ENCODE assay signal across 33 mouse cellular contexts in the genomic region with DNA sequence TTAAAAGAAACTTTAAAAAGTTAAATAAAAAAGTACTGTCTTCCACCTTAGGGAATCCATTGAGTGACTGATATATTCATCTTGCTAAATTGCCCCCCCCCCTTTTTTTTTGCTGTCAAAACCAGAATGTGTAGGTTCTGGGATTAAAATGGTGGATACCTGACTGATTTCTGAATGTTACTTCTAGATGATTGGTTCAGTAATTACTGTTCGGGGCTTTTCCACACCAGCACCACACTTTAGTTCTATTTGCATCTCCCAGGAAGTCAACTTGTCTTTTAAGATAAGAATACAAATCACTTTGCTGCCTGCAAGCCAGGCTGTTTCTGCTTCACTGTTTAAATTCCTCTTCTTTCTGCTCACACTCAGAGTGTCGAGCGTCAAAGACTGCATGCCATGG. TPM values are rescaled to one million over a fixed set of nuclear protein-coding genes. Genes with fewer than 3 reads are reported as not detected.
DNase-seq lines count a peak whose midpoint lies in the region; ATAC-seq and TF ChIP-seq lines count a peak whose summit lies in the region.
"Had no signal": no experiment of that assay in that cellular context is flagged by ENCODE, and none has a peak within 500 bp of the region (broad histone marks: within the 10 kb centered on the region; RNA-seq: fewer than 3 reads in every experiment).

No protein-coding gene starts in this region.

- TF ChIP-seq CTCF in thymus, adult 2 months (IDR thresholded peaks at IDR 0.05; ENCODE audit: borderline replicate concordance, control insufficient read depth, extremely low read depth, insufficient read depth, low read length, poor library complexity), result no peak
- TF ChIP-seq CTCF in gastrocnemius, adult 2 months (IDR thresholded peaks at IDR 0.05), result no peak

- H3K27ac ChIP-seq in thymus, adult 2 months (ENCODE audit: control insufficient read depth, insufficient read depth, low read length), result no peak overlapping the region
- no peak overlapping the region for H3K27ac ChIP-seq in gastrocnemius, adult 2 months
- H3K27ac ChIP-seq: embryonic facial prominence, embryonic 13.5 days; embryonic facial prominence, embryonic 15.5 days; forebrain, embryonic 10.5 days; forebrain, embryonic 12.5 days had no signal

- no peak overlapping the region for H3K4me3 ChIP-seq in thymus, adult 2 months (ENCODE audit: control insufficient read depth, insufficient read depth, low read length)
- no peak overlapping the region for H3K4me3 ChIP-seq in gastrocnemius, adult 2 months
- H3K4me3 ChIP-seq: embryonic facial prominence, embryonic 13.5 days; embryonic facial prominence, embryonic 15.5 days; erythroblast, embryonic 14.5 days; forebrain, embryonic 10.5 days; forebrain, embryonic 12.5 days had no signal

- 44% methylated on average over 3 of the region's 3 CpGs for whole genome bisulfite sequencing in thymus, adult 2 months

- no peak for TF ChIP-seq POLR2A in thymus, adult 2 months (IDR thresholded peaks at IDR 0.05; ENCODE audit: control insufficient read depth, extremely low read depth, insufficient read depth, low read length, poor library complexity)

- ATAC-seq in CD4-positive, CD25-positive, alpha-beta regulatory T cell, adult 4 months, result peak; percentile 50
- ATAC-seq in activated CD4-positive, CD25-positive, alpha-beta regulatory T cell, adult 4 months, result peak; percentile 50
- ATAC-seq in inflammation-experienced regulatory T-cells, adult 6 months, result peak; percentile 51
- no peak for ATAC-seq in megakaryocyte progenitor cell, adult 5-6 weeks (replicated peaks; ENCODE audit: poor library complexity)
- ATAC-seq: forebrain, embryonic 14.5 days; forebrain, postnatal 0 days; Patski had no signal

- intact Hi-C loops in gastrocnemius, adult 2 months (cut with DNase I), result no loop called here

- H3K4me1 ChIP-seq in thymus, adult 2 months (replicated peaks; ENCODE audit: control insufficient read depth, insufficient read depth, low read length), result peaks cover 6% of the 10 kb centered on the region
- H3K4me1 ChIP-seq: embryonic facial prominence, embryonic 13.5 days; embryonic facial prominence, embryonic 15.5 days; forebrain, embryonic 10.5 days; forebrain, embryonic 12.5 days had no signal

- no peaks in the 10 kb centered on the region for H3K27me3 ChIP-seq in thymus, adult 2 months (ENCODE audit: control insufficient read depth, insufficient read depth, low read length)
- H3K27me3 ChIP-seq: embryonic facial prominence, embryonic 13.5 days; embryonic facial prominence, embryonic 15.5 days; forebrain, embryonic 12.5 days; Patski had no signal

- peak; percentile 40 for DNase-seq in CD4-positive, CD25-positive, alpha-beta regulatory T cell, adult 2 months (ENCODE audit: low read depth, low spot score)
- no peak for DNase-seq in thymus, adult 2 months
- no peak for DNase-seq in gastrocnemius, adult 2 months
- no peak for DNase-seq in layer of hippocampus, adult 9-10 months (ENCODE audit: low spot score)
- DNase-seq: adrenal gland, adult 2 months; adrenal gland, postnatal 10 days; adrenal gland, postnatal 25 days; cerebellum, adult 11 months; cerebellum, adult 18-20 months; cerebellum, adult 8-10 months; cerebellum, adult 9-11 months; cerebellum, postnatal 14 days; cerebellum, postnatal 36 days; embryo, embryonic 11 days; forebrain, postnatal 0 days had no signal

- H3K36me3 ChIP-seq in thymus, adult 2 months (ENCODE audit: control insufficient read depth, insufficient read depth, low read length), result no peaks in the 10 kb centered on the region
- H3K36me3 ChIP-seq: embryonic facial prominence, embryonic 13.5 days; embryonic facial prominence, embryonic 15.5 days; forebrain, embryonic 10.5 days; forebrain, embryonic 12.5 days; G1E had no signal

RNA-seq across cellular contexts. Expression of gene Retnlb, which starts 18.4 kb away (rescaled TPM):
- not detected for polyA plus RNA-seq in CD4-positive, CD25-positive, alpha-beta regulatory T cell, adult 4 months (2017; shearing (Covaris generic))
- not detected for polyA plus RNA-seq in activated CD4-positive, CD25-positive, alpha-beta regulatory T cell, adult 4 months (2017; shearing (Covaris generic))
- not detected for polyA plus RNA-seq in inflammation-experienced regulatory T-cells, adult 6 months (2017; shearing (Covaris generic))
- 0.36 and 0.43 TPM in 2 replicates for polyA plus RNA-seq in thymus, adult 2 months (2012; rRNA removed)
- not detected for total RNA-seq in gastrocnemius, adult 2 months (2021)
- not detected in 2 replicates for total RNA-seq in megakaryocyte progenitor cell, adult 5-6 weeks (2015)
- not detected in 2 replicates for total RNA-seq in megakaryocyte progenitor cell, adult 5-6 weeks (2017)
- total RNA-seq: adrenal gland, adult 2 months; adrenal gland, postnatal 10 days; adrenal gland, postnatal 25 days; adrenal gland, postnatal 4 days; common myeloid progenitor, adult 5-6 weeks; forebrain, postnatal 0 days; G1E had no signal
- polyA plus RNA-seq: adrenal gland, adult 2 months; brain, embryonic 14.5 days; C2C12; embryonic facial prominence, embryonic 11.5 days; embryonic facial prominence, embryonic 13.5 days; embryonic facial prominence, embryonic 15.5 days; erythroblast, embryonic 14.5 days; forebrain, embryonic 10.5 days; forebrain, embryonic 12.5 days; forebrain, embryonic 14.5 days; forebrain, postnatal 0 days; frontal cortex, adult 2 months; G1E; Patski had no signal

RNA-seq across cellular contexts. Expression of gene Trat1, which starts 26.5 kb away (rescaled TPM):
- polyA plus RNA-seq in CD4-positive, CD25-positive, alpha-beta regulatory T cell, adult 4 months (2017; shearing (Covaris generic)), result 100 to 1,000 TPM; 122 to 148 TPM
- 100 to 1,000 TPM; 131 to 161 TPM for polyA plus RNA-seq in activated CD4-positive, CD25-positive, alpha-beta regulatory T cell, adult 4 months (2017; shearing (Covaris generic))
- polyA plus RNA-seq in inflammation-experienced regulatory T-cells, adult 6 months (2017; shearing (Covaris generic)), result 100 to 1,000 TPM in 1 of 3 experiments, 10 to 100 TPM in 2; 64.3 to 111 (median 96.4) TPM
- 25.5 and 34.4 TPM in 2 replicates for polyA plus RNA-seq in thymus, adult 2 months (2012; rRNA removed)
- not detected for total RNA-seq in gastrocnemius, adult 2 months (2021)
- not detected in 2 replicates for total RNA-seq in megakaryocyte progenitor cell, adult 5-6 weeks (2015)
- 0.14 and 0.54 TPM in 2 replicates for total RNA-seq in megakaryocyte progenitor cell, adult 5-6 weeks (2017)
- total RNA-seq: adrenal gland, adult 2 months; adrenal gland, postnatal 4 days had no signal
- polyA plus RNA-seq: adrenal gland, adult 2 months; C2C12; embryonic facial prominence, embryonic 11.5 days; embryonic facial prominence, embryonic 13.5 days; embryonic facial prominence, embryonic 15.5 days; erythroblast, embryonic 14.5 days; forebrain, embryonic 10.5 days; forebrain, embryonic 14.5 days; forebrain, postnatal 0 days; G1E; Patski had no signal

RNA-seq across cellular contexts. Expression of gene Retnla, which starts 44.1 kb away (rescaled TPM):
- polyA plus RNA-seq in CD4-positive, CD25-positive, alpha-beta regulatory T cell, adult 4 months (2017; shearing (Covaris generic)), result not detected
- not detected for polyA plus RNA-seq in activated CD4-positive, CD25-positive, alpha-beta regulatory T cell, adult 4 months (2017; shearing (Covaris generic))
- not detected for polyA plus RNA-seq in inflammation-experienced regulatory T-cells, adult 6 months (2017; shearing (Covaris generic))
- polyA plus RNA-seq in thymus, adult 2 months (2012; rRNA removed), result 32.0 and 56.9 TPM in 2 replicates
- total RNA-seq in gastrocnemius, adult 2 months (2021), result 1 to 10 TPM; 2.8 to 8.4 TPM
- not detected in 2 replicates for total RNA-seq in megakaryocyte progenitor cell, adult 5-6 weeks (2015)
- not detected in 2 replicates for total RNA-seq in megakaryocyte progenitor cell, adult 5-6 weeks (2017)
- total RNA-seq: common myeloid progenitor, adult 5-6 weeks; forebrain, postnatal 0 days; G1E had no signal
- polyA plus RNA-seq: brain, embryonic 14.5 days; C2C12; embryonic facial prominence, embryonic 11.5 days; embryonic facial prominence, embryonic 13.5 days; embryonic facial prominence, embryonic 15.5 days; erythroblast, embryonic 14.5 days; forebrain, embryonic 10.5 days; forebrain, embryonic 12.5 days; forebrain, embryonic 14.5 days; frontal cortex, adult 2 months; G1E; Patski had no signal

Comparison
In these comparisons a context has a peak if more than half of its experiments do, and no peak if none do; other contexts are left out.
1. RNA of gene Retnla, which starts 44.1 kb away (polyA plus RNA-seq): 32.0 to 56.9 TPM in thymus, adult 2 months; not detected in CD4-positive, CD25-positive, alpha-beta regulatory T cell, adult 4 months, not detected in activated CD4-positive, CD25-positive, alpha-beta regulatory T cell, adult 4 months and not detected in inflammation-experienced regulatory T-cells, adult 6 months; every median in the first group is over 10 times any median in the second.